Comparison of ENCODE assay signal across 23 mouse cellular contexts in the genomic region with DNA sequence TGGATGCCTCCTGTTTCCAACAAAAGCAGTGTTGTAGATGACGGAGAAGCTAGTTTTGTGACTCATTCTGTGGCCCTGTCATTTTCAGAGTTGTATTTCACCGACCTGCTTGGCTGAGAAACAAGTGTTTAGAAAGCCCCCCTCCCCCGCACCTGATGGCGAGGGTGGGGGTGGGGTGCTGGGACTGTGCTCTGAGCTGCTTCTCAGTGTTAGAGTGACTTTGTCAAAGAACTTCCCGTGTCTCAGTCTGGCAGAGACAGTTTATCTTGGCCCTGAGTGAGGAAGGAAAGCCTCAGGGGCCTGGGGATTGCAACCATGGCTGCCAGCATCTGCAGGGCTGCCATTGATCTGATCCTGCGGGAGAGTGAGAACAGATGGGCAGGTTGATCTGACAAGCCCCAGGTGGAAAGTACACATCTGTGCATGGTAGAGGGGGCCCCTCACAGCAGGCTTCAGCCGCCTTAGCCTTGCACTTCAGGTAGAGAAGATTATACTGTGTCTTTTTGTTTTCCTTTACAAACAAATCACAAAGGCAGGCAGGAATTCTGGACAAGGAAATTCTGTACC. TPM values are rescaled to one million over a fixed set of nuclear protein-coding genes. Genes with fewer than 3 reads are reported as not detected.
DNase-seq lines count a peak whose midpoint lies in the region; ATAC-seq lines count a peak whose summit lies in the region.
"Had no signal": no experiment of that assay in that cellular context is flagged by ENCODE, and none has a peak within 500 bp of the region (broad histone marks: within the 10 kb centered on the region; RNA-seq: fewer than 3 reads in every experiment).

No protein-coding gene starts in this region.

- intact Hi-C loops in left cerebral cortex, postnatal 36 days (cut with DNase I), result no loop called here

- no peaks in the 10 kb centered on the region for H3K27me3 ChIP-seq in forebrain, embryonic 16.5 days (replicated peaks; ENCODE audit: control insufficient read depth, insufficient read depth, low read length)
- no peaks in the 10 kb centered on the region for H3K27me3 ChIP-seq in forebrain, embryonic 13.5 days
- no peaks in the 10 kb centered on the region for H3K27me3 ChIP-seq in hindbrain, embryonic 16.5 days (replicated peaks; ENCODE audit: control insufficient read depth, insufficient read depth, low read length)
- H3K27me3 ChIP-seq: heart, embryonic 12.5 days; limb, embryonic 12.5 days had no signal

- no peak overlapping the region for H3K27ac ChIP-seq in forebrain, embryonic 16.5 days (ENCODE audit: low read length)
- H3K27ac ChIP-seq in forebrain, embryonic 13.5 days, result no peak overlapping the region
- no peak overlapping the region for H3K27ac ChIP-seq in hindbrain, embryonic 16.5 days (ENCODE audit: low read depth, low read length)
- H3K27ac ChIP-seq: limb, embryonic 12.5 days; liver, embryonic 14.5 days had no signal

- peak; percentile 2 for DNase-seq in retina, postnatal 1 day
- DNase-seq in retina, embryonic 14.5 days (ENCODE audit: low spot score), result no peak
- DNase-seq in lung, postnatal 4 days, result no peak
- DNase-seq in left cerebral cortex, postnatal 36 days (ENCODE audit: low spot score in 2 of 2), result no peak
- DNase-seq: adrenal gland, adult 2 months; heart, postnatal 36 days; kidney, adult 11 months; lung, postnatal 10 days; right cerebral cortex, postnatal 25 days; thymus, postnatal 4 days had no signal

- no peak overlapping the region for H3K4me2 ChIP-seq in forebrain, embryonic 16.5 days (ENCODE audit: low read length)
- no peak overlapping the region for H3K4me2 ChIP-seq in forebrain, embryonic 13.5 days
- no peak overlapping the region for H3K4me2 ChIP-seq in hindbrain, embryonic 16.5 days (ENCODE audit: low read length)
- H3K4me2 ChIP-seq: heart, embryonic 12.5 days; limb, embryonic 12.5 days had no signal

- H3K9ac ChIP-seq in forebrain, embryonic 16.5 days (replicated peaks; ENCODE audit: low read depth, low read length), result no peak overlapping the region
- H3K9ac ChIP-seq in forebrain, embryonic 13.5 days, result no peak overlapping the region
- no peak overlapping the region for H3K9ac ChIP-seq in hindbrain, embryonic 16.5 days (ENCODE audit: low read depth, low read length)
- H3K9ac ChIP-seq: heart, embryonic 12.5 days; limb, embryonic 12.5 days; liver, embryonic 14.5 days had no signal

- H3K4me3 ChIP-seq in forebrain, embryonic 16.5 days (replicated peaks; ENCODE audit: low read length), result no peak overlapping the region
- H3K4me3 ChIP-seq in forebrain, embryonic 13.5 days, result no peak overlapping the region
- H3K4me3 ChIP-seq in hindbrain, embryonic 16.5 days (ENCODE audit: low read length), result no peak overlapping the region
- H3K4me3 ChIP-seq: heart, embryonic 12.5 days; limb, embryonic 12.5 days had no signal

- peak; percentile 33; the same call in 1 of the 2 replicates for ATAC-seq in forebrain, embryonic 16.5 days
- ATAC-seq in forebrain, embryonic 13.5 days, result no peak
- peak; percentile 80 for ATAC-seq in hindbrain, embryonic 16.5 days
- no peak for ATAC-seq in megakaryocyte-erythroid progenitor cell, adult 5-6 weeks (replicated peaks; ENCODE audit: low FRiP score, low TSS enrichment, poor library complexity, severe bottlenecking)

- no peaks in the 10 kb centered on the region for H3K9me3 ChIP-seq in forebrain, embryonic 16.5 days (ENCODE audit: control insufficient read depth, low read length)
- H3K9me3 ChIP-seq in forebrain, embryonic 13.5 days (replicated peaks), result 0 out of 2 replicates have a peak, but pooled peaks cover 4% of the 10 kb centered on the region
- no peaks in the 10 kb centered on the region for H3K9me3 ChIP-seq in hindbrain, embryonic 16.5 days (ENCODE audit: control insufficient read depth, low read length)
- H3K9me3 ChIP-seq: G1E; heart, embryonic 12.5 days; limb, embryonic 12.5 days had no signal

- no peaks in the 10 kb centered on the region for H3K36me3 ChIP-seq in forebrain, embryonic 16.5 days (ENCODE audit: control insufficient read depth, insufficient read depth)
- H3K36me3 ChIP-seq in forebrain, embryonic 13.5 days (ENCODE audit: poor library complexity, severe bottlenecking), result no peaks in the 10 kb centered on the region
- no peaks in the 10 kb centered on the region for H3K36me3 ChIP-seq in hindbrain, embryonic 16.5 days (ENCODE audit: control insufficient read depth, insufficient read depth, low read length)
- H3K36me3 ChIP-seq: G1E; heart, embryonic 12.5 days; limb, embryonic 12.5 days had no signal

- H3K4me1 ChIP-seq in forebrain, embryonic 16.5 days (replicated peaks; ENCODE audit: control insufficient read depth, insufficient read depth, low read length), result no peaks in the 10 kb centered on the region
- 0 out of 2 replicates have a peak, but pooled peaks cover 5% of the 10 kb centered on the region for H3K4me1 ChIP-seq in forebrain, embryonic 13.5 days
- H3K4me1 ChIP-seq in hindbrain, embryonic 16.5 days (ENCODE audit: control insufficient read depth, insufficient read depth, low read depth, low read length), result no peaks in the 10 kb centered on the region

- WGBS in forebrain, embryonic 16.5 days, result 34% methylated on average over 7 of the region's 7 CpGs
- 29% methylated on average over 7 of the region's 7 CpGs for WGBS in forebrain, embryonic 13.5 days
- 25% methylated on average over 6 of the region's 7 CpGs for WGBS in hindbrain, embryonic 16.5 days

RNA-seq across cellular contexts. Expression of gene B630019K06Rik, which starts 9.8 kb away (rescaled TPM):
- 10.3 and 13.2 TPM in 2 replicates for polyA plus RNA-seq in forebrain, embryonic 16.5 days (2015; fragmentation: Nextera tagmentation; extraction: Ambion mirVana)
- 8.0 and 9.0 TPM in 2 replicates for polyA plus RNA-seq in forebrain, embryonic 13.5 days (2015; fragmentation: Nextera tagmentation; extraction: Ambion mirVana)
- polyA plus RNA-seq in hindbrain, embryonic 16.5 days (2015; fragmentation: Nextera tagmentation; extraction: Ambion mirVana), result 22.4 and 23.5 TPM in 2 replicates
- 0.89 and 1.6 TPM in 2 replicates for total RNA-seq in megakaryocyte-erythroid progenitor cell, adult 5-6 weeks (2014; fragmentation: Nextera tagmentation)
- 0.46 TPM in 1 of 2 replicates, not detected in the other for total RNA-seq in megakaryocyte-erythroid progenitor cell, adult 5-6 weeks (2017)
- total RNA-seq in left cerebral cortex, postnatal 36 days (2021), result 10 to 100 TPM; 29.4 to 34.5 TPM
- total RNA-seq: neutrophil, adult 5-6 weeks had no signal

RNA-seq across cellular contexts. Expression of gene Gm5751, which starts 27.9 kb away (rescaled TPM):
- polyA plus RNA-seq in forebrain, embryonic 16.5 days (2015; fragmentation: Nextera tagmentation; extraction: Ambion mirVana), result not detected in 2 replicates
- polyA plus RNA-seq in forebrain, embryonic 13.5 days (2015; fragmentation: Nextera tagmentation; extraction: Ambion mirVana), result not detected in 2 replicates
- not detected in 2 replicates for polyA plus RNA-seq in hindbrain, embryonic 16.5 days (2015; fragmentation: Nextera tagmentation; extraction: Ambion mirVana)
- total RNA-seq in megakaryocyte-erythroid progenitor cell, adult 5-6 weeks (2014; fragmentation: Nextera tagmentation), result not detected in 2 replicates
- total RNA-seq in megakaryocyte-erythroid progenitor cell, adult 5-6 weeks (2017), result not detected in 2 replicates
- total RNA-seq in left cerebral cortex, postnatal 36 days (2021), result not detected
- total RNA-seq: adrenal gland, adult 2 months; gastrocnemius, postnatal 4 days; heart, postnatal 36 days; left cerebral cortex, adult 18-20 months; neutrophil, adult 5-6 weeks had no signal
- polyA plus RNA-seq: adrenal gland, adult 2 months; C2C12; heart, embryonic 12.5 days; limb, embryonic 12.5 days; liver, embryonic 14.5 days had no signal

RNA-seq across cellular contexts. Expression of gene Gm6592, which starts 58.2 kb away (rescaled TPM):
- not detected in 2 replicates for polyA plus RNA-seq in forebrain, embryonic 16.5 days (2015; fragmentation: Nextera tagmentation; extraction: Ambion mirVana)
- not detected in 2 replicates for polyA plus RNA-seq in forebrain, embryonic 13.5 days (2015; fragmentation: Nextera tagmentation; extraction: Ambion mirVana)
- polyA plus RNA-seq in hindbrain, embryonic 16.5 days (2015; fragmentation: Nextera tagmentation; extraction: Ambion mirVana), result not detected in 2 replicates
- not detected in 2 replicates for total RNA-seq in megakaryocyte-erythroid progenitor cell, adult 5-6 weeks (2014; fragmentation: Nextera tagmentation)
- not detected in 2 replicates for total RNA-seq in megakaryocyte-erythroid progenitor cell, adult 5-6 weeks (2017)
- not detected for total RNA-seq in left cerebral cortex, postnatal 36 days (2021)
- total RNA-seq: adrenal gland, adult 2 months; G1E; gastrocnemius, postnatal 4 days; heart, postnatal 36 days; left cerebral cortex, adult 18-20 months; neutrophil, adult 5-6 weeks had no signal
- polyA plus RNA-seq: adrenal gland, adult 2 months; C2C12; G1E; heart, embryonic 12.5 days; limb, embryonic 12.5 days; liver, embryonic 14.5 days; testis, adult 2 months had no signal

Comparison
In these comparisons a context has a peak if more than half of its experiments do, and no peak if none do; other contexts are left out.
1. ATAC-seq: peak in forebrain, embryonic 16.5 days (single experiment) and hindbrain, embryonic 16.5 days (single experiment); none in forebrain, embryonic 13.5 days (single experiment) and megakaryocyte-erythroid progenitor cell, adult 5-6 weeks (single experiment).